Mouse (Mus musculus) adrenal gland, adult 8-10 months (tissue): ENCODE data around the gene Mtmr4. TPM values are rescaled to one million over a fixed set of nuclear protein-coding genes. Genes with fewer than 3 reads are reported as not detected.

Experiments
- DNase-seq: peaks from one replicate; pipeline ENCODE4 v3.0.0; 2022
- total RNA-seq, 4 experiments: library from RNA; stranded (reverse); gene quantifications; 2 replicates each; pipeline ENCODE4 v1.2.4; 2022

Mtmr4 gene
- total RNA-seq, 4 experiments from 2014 or later: 33.5 to 38.1 (median 34.7) TPM

DNA sequence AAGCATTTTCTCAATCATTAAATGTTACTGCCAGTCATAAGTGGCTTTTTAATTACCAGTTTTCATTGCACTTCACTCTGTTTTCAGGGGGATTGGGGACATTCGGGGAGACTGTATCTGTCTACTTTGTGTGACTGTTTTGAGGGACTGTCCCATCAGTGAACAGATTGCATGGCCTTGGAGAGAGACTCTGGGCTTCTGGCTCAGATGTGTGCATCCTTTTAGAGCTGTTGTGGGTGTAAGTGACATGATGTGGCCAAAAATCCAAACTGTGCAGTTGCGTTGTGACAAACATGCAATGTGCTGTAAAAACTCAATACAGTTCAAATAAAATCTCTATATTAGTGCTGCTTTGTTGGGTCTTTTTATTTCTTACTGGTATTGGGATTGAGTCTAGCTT is 24.0 kb downstream of the Mtmr4 start:
- no peak for DNase-seq

DNA sequence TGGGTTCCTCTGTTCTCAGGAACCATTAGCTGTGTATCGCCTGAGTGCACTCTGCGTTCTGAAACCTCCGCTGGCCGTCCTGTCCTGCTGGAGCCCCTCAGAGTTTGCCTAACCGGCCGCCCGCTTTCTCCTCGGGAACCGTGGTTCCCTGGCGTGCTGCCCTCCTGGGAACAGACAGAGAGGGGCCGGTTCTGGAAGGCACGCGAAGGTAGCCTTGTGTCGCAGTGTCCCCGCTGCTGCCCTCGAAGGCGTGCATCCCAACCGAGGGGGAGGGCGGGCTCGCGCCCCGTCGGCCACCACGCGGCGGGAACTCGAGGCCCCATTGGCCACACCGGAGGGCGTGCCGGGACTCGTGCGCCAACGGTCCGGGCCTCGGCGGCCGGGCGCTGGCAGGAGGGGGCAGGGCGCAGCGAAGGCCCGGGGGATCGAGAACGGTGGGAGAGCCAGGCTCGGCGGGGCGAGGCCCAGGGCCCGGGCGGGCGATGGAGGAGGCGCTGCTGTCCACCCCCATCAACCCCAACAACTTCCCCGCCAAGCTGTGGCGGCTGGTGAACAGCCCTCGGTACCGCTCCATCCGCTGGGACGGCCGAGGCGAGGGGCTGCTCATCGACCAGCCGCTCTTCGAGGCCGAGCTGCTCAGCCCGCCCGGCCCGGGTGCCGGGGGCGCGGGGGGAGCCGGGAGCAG is 25.0 kb downstream of the Mtmr4 start, which contains the start of gene Hsf5:
Hsf5 (plus strand) TSS at position 375 of the 685 bp plus-strand sequence.
- DNase-seq: no peak

DNA sequence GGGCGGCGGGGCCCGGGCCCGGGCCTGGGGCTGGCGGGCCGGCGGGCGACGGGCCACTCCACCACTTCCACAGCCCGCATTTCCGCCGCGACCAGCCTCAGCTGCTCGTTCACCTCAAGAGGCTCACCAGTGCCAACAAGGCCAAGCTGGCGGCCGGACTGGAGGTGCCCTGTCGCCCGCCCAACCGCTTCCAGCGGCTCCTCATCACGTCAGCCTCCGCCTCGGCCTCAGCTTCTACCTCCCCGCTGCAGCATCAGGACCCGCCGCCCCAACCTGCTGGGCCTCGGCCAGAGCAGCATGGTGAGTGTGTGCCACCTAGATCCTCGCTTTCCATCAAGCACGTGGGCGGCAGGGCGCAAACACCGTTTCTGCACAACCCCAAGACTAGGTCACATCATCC is 25.6 kb downstream of the Mtmr4 start:
- DNase-seq: no peak

DNA sequence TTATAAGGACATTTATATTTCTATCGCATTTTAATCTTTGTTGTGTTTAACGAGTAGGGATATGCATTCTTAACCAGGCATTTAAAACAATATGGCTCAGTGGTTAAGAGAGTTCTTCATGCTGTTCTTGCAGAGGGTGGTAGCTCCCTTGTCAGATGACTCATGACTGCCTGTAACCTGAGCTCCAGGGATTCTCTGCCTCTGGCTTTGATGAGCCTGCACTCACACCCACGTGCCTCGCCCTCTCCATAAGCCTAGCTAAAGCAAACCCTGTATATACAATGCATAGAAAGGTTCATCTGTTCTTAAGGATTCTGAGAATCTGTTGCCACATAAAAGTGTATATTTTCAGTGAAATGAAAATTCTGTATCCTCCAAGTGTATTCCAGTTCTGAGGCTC is 31.2 kb downstream of the Mtmr4 start:
- no peak for DNase-seq

DNA sequence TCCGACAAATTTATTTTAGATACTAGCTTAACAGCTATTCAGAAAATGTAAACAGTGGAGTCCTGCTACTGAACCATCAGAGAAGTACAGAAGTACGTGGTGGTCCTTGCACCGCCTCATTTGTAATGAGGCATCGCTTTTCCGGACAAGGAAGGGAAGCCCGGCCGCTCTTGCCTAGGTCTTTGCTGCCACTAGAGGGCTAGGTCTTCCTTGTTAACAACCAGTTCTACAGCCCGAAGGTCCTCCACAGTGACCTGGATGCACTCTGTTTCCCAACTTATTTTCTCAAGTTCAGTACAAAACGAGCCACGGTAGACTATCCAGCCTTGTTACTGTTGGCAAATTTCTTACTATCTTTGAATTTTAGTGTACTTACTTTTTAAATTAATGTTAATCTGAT is 37.9 kb downstream of the Mtmr4 start:
- DNase-seq: no peak

DNA sequence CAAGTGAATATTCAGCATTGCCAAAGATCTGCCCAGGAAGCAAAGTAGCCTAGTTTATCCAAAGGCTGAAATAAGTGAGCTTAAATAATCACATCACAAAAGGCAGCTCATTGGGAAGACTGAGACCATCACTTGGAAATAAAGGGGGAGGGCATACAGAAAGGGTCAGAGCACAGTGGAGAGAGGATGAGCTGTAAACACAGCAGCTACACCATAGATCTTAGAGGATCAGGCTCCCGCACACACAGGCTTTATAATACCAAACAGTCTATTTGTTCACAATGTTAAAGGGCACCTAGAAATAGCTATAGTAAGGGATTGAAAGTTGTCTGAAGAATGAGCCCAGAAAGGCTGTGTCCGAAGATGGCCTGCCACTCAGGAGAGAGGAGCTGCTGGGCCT is 46.8 kb downstream of the Mtmr4 start:
- no peak for DNase-seq

DNA sequence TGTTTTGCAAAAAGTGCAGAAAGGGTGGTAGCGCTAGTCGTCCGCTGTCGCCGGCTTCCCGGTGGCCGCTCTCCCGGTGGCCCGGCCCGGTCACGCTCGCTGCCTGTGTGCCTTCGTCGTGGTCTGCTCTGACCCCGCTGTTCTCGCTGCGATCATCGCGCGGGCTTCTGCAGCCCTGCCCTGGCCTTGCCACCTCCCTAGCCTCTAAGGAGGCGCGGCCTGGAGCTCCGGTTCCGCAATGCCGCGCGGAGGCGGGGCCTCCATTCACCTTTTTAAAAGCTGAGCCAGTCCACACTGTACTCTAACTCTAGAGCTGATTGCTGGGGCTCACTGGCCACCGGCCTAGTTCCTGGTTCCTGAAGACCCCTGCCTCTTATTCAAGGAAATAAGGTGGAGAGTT is 47.2 kb downstream of the Mtmr4 start:
- peak; percentile 65 for DNase-seq

DNA sequence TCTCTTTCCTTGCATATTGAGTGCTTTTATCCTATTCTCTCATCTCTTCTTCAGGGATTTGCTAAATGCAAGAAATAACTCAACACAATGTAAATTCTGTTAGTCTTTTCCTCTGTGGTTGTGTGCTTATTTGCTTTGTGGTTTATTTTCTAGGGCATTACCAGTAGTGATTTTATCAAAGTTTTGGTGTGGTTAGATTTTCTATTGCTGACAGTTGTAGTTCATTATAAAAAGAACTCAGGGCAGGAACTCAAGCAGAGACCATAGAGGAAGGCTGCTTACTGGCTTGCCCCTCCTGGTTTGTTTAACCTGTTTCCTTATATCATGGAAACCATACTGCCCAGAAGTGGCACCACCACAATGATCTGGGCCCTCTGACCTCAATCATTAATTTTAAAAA is 50.9 kb downstream of the Mtmr4 start:
- DNase-seq: no peak

DNA sequence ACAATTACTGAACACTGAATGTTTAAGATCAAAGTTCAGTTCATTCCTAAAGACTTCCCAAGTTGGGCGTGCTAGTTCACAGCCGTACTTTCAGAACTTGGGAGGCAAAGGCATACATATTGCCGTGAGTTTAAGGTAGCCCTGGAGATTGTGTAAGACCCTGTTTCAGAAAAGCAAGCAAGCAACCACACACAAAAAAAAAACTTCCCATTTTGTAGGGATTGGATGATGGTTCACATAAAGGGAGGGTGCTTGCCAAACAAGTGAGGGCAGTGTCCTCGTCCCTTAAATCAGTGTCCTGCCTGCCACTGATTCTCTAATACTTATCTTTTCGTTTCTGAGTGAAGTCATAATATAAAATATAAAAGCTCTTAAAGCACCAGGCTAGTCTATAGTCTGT is 62.7 kb downstream of the Mtmr4 start:
- DNase-seq: no peak

DNA sequence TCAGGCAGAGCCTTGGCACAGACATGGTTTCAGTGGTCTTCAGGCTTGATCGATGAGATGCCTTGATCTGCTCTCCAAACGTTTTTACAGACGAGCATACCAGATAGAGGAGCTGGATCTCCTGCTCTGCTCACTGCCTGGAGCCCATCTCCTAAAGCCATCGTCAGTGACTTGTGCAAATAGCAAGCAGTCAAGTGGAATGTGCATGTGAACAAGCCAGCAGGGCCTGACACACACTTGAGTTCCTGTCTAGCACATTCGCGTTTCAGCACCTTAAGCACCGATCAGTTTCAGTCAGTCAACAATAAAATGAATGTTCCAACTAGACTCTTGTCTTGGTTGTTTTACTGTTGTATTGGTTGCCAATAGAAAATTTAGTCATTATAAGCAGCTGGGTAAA is 67.3 kb downstream of the Mtmr4 start:
- DNase-seq: no peak

DNA sequence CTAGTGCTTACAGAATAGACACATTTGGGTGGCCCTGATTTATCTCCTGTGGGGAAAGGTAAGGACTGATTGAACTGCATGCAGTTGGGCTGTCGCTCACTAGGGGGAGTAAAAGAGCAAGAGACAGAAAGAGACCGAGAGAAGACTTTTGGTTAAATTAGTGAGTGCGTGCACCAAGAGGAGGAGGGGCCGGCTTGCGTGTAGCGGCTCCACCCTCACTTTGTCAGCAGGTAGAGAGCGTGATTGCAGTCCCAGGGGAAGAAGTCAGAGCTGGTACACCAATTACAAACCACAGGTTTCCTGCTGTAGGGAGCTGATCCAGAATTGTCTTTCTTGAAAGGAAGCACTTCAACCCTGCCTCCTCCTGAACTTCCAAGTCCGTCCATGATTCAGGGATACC is 70.4 kb downstream of the Mtmr4 start, which contains the start of gene Rnf43:
Rnf43 (plus strand) TSS at position 316 of the 400 bp plus-strand sequence.
- DNase-seq: peak; percentile 83

DNA sequence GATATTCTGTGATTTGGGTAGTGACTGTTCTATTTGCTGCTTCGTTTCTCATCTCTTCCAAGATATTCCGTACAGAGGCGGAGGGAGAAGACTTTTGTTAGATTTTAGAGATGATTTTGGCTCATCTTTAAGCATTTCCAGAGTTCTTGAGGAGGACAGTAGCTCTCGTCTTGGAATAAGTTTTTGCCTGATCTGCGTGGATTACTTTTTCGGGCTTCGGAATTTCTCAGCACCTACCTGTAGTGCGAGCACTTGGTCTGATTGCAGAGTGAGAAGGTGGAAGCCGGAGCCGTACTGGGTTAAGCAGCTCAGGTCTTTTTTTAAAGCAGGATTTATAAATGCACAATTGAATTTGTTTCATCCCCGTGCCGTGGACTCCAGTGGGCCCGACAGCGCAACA is 70.9 kb downstream of the Mtmr4 start:
- DNase-seq: no peak

DNA sequence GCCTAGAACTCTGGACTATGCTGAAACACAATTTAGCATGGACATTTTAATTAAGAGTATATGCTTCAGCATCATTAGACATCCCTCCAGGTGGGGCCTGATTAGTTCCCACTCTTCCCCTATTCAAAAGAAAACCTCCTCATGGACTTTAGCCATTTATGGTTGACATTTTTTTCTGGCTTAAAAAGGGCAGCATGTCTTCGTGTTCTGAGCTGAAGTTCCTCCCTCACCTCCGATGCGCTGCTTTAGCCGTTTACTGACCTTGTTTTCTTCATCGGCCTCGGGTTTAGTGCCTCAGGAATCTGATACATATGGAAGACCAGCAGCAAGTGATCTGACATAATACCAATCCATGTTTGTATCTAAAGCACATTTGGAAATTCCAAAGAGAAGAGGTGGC is 72.0 kb downstream of the Mtmr4 start:
- DNase-seq: no peak

DNA sequence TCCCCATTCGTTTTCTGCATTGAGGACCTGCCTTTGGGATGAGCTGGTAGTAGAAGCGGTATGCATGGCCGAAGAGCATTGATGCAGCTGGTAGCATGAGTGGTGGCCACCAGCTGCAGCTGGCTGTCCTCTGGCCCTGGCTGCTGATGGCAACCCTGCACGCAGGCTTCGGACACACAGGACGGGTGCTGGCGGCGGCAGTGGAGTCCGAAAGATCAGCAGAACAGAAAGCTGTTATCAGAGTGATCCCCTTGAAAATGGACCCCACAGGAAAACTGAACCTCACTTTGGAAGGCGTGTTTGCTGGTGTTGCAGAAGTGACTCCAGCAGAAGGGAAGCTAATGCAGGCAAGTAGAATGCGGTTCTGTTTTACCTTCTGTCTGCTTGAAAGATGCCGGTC is 72.6 kb downstream of the Mtmr4 start:
- DNase-seq: no peak

DNA sequence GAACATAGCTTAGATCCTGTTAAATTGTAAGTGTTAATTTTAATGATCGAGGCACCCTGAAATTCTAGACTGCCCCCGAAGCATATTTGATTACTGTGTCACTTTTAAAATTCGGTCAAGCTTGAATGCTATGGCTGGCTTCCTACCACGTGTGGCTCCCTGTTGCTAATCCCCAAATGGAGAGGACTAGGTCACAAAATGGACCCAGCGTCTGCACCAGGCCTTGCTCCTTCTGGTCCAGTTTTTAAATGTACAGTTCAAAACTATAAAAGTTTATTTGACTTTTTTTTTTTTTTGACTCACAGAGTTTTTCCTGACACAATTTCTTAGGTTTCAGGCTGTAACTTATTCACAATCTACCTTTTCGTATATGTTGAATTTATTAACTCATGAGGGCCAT is 73.3 kb downstream of the Mtmr4 start:
- no peak for DNase-seq

DNA sequence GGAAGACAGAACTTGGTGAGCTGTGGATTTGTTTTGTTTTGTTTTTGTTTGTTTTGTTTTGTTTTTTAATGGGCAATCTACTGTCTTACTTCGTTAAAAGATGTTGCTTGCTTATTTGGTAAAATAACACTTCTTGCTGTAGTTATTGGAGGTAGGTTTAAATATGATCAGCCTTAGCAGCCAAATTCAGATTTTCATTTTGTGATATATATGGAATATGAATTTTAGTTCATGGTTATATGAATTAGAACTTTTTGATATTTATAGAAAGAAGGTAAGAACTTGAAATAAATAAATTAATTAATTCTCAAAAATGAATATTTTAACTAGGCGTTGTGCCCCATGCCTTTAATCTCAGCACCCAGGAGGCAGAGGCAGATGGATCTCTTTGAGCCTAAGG is 73.7 kb downstream of the Mtmr4 start:
- DNase-seq: no peak

Other genes with a start within 250 kb of the Mtmr4 start
- 10 to 100 TPM; 27.4 to 38.8 (median 34.3) TPM for gene Ppm1e, start 233.1 kb upstream of the Mtmr4 start, total RNA-seq
- gene Rad51c, start 187.2 kb upstream of the Mtmr4 start, total RNA-seq: 1 to 10 TPM; 1.4 to 2.3 (median 1.8) TPM
- gene Tex14, start 187.1 kb upstream of the Mtmr4 start, total RNA-seq: 1 to 10 TPM in 2 of 4 experiments, under 1 TPM in 2; 0.06 to 2.2 (median 1.1) TPM
- gene Gm11492, start 25.5 kb upstream of the Mtmr4 start, total RNA-seq: not detected
- 100 to 1,000 TPM in 1 of 4 experiments, 10 to 100 TPM in 3; 37.7 to 114 (median 64.6) TPM for gene Sept4, start 23.3 kb upstream of the Mtmr4 start, total RNA-seq
- gene Hsf5, start 25.0 kb downstream of the Mtmr4 start, total RNA-seq: under 1 TPM in 2 of 4 experiments, not detected in 2; 0.27 to 0.49 TPM
- gene Rnf43, start 70.6 kb downstream of the Mtmr4 start, total RNA-seq: 10 to 100 TPM in 2 of 4 experiments, 1 to 10 TPM in 2; 4.8 to 17.8 (median 10.7) TPM
- 10 to 100 TPM; 73.7 to 85.1 (median 84.2) TPM for gene Supt4a, start 145.4 kb downstream of the Mtmr4 start, total RNA-seq
- gene Tspoap1, start 168.4 kb downstream of the Mtmr4 start, total RNA-seq: 10 to 100 TPM in 2 of 4 experiments, 1 to 10 TPM in 2; 5.9 to 32.3 (median 18.0) TPM
- not detected for gene Mpo, start 201.4 kb downstream of the Mtmr4 start, total RNA-seq
- not detected for gene Lpo, start 236.1 kb downstream of the Mtmr4 start, total RNA-seq